Mouse (Mus musculus): ENCODE results near the gene Emilin3. TPM values are rescaled to one million over a fixed set of nuclear protein-coding genes. Genes with fewer than 3 reads are reported as not detected.

The Emilin3 gene
- total RNA-seq, 2 experiments from 2014 or later, result 0.20 to 0.23 TPM

DNA sequence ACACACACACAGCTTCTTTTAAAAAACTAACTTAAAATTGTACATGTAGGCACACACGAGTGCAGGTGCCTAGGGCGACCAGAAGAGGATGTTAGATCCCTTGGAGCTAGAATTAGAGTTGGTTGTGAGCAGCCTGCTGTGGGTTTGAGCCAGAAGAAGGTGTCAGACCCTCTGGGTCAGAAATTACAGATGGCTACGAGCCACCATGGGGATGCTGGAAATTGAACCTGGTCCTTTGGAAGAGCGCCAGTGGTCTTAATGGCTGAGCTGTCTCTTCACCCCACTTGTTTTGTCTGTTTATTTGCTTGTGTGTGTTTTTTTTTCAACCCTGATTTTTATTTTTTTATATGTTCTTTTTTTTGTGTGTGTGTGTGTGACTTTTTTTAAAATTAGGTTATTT is 22.3 kb upstream of the Emilin3 start:
- H3K27ac ChIP-seq, result no peak overlapping the region
- intact Hi-C loops (cut with DNase I), result no loop called here
- DNase-seq, result no peak
- no peak for TF ChIP-seq CTCF (IDR thresholded peaks at IDR 0.05)
- no peak overlapping the region for H3K4me3 ChIP-seq

DNA sequence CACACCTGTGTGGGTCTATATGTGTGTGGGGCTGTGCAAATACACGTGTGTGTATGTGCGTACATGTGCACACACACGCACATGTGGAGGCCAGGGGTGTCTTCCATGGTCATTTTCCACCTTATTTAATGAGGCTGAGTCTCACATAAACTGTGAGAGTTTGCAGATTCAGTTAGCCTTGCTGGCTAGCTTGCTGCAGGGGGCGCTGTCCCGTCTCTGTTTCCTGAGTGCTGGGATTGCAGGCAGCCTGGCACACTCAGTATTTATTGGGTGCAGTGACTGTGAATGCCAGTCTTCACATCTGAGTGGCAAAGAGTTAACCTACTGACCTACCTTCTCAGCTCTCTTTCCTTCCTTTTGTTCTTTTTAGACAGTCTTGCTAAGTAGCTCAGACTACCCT is 21.8 kb upstream of the Emilin3 start:
- intact Hi-C loops (cut with DNase I), result no loop called here
- Histone ChIP-seq H3K27ac (no peak overlapping the region), H3K4me3 (no peak overlapping the region)
- DNase-seq, result no peak
- peak; percentile 8; the same call in 1 of the 2 replicates for TF ChIP-seq CTCF (IDR thresholded peaks at IDR 0.05)

DNA sequence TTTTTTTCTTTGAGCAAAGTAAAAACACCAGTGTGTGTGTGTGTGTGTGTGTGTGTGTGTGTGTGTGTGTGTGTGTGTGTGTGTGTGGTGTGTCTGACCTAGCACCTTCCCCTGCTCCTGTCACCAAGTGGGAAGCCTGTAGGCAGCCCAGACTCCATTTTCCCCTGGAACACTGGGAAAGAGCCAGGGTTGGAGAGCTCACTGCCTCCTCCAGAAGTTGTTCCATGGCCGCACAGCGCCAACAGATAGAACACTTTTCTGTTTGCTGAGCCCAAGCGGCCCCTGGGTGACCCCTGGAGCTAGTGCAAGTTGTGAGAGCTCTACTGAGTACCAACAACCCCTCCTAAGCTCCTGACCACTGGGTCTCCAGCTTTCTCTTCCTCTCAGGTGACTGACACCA is 20.9 kb upstream of the Emilin3 start:
- H3K27ac ChIP-seq, result no peak overlapping the region
- no peak for TF ChIP-seq CTCF (IDR thresholded peaks at IDR 0.05)
- DNase-seq, result peak; percentile 51
- H3K4me3 ChIP-seq, result no peak overlapping the region
- intact Hi-C loops (cut with DNase I), result no loop called here

DNA sequence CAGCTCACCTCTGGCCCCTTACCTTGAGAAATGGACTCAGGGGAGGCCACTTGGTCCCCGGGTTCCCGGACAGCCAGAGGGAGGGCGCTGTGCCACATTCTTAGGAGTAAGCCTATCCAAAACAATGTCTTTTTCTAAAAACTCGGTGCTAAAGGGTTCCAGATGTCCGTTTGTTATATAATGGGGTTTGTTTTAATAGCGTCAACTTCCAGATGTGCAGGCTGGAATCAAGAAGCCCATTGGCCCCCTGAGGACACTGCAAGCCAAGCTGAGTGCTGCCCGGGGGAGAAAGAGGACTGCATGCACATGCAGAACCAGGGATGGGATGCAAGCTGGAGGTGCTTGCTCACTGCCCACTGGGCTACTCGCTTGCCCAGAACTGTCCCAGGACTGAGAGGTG is 20.2 kb upstream of the Emilin3 start:
- DNase-seq, result peak; percentile 69
- Histone ChIP-seq H3K27ac (no peak overlapping the region), H3K4me3 (no peak overlapping the region)
- intact Hi-C loops (cut with DNase I), result no loop called here
- TF ChIP-seq CTCF (IDR thresholded peaks at IDR 0.05), result no peak

DNA sequence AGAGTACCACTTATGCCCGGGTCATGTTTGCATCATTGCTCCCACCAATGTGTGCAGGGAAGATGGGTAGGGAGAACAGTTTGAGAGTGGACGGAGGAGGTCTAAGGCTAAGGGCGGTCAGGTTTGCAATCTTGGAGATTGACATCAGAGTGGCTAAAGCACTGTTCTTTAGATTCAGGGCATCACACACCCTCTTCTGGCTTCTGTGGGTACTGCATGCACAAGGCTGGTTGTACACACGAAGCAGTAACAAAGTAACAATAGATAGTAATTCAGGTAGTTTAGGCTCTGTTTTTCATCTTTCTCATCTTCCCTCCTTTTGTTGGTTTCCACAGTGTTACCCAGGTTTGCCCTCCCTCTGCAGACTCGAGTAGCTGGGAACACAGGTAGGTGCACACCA is 19.2 kb upstream of the Emilin3 start:
- Histone ChIP-seq H3K4me3 (no peak overlapping the region), H3K27ac (no peak overlapping the region)
- intact Hi-C loops (cut with DNase I), result no loop called here
- no peak for DNase-seq
- peak; percentile 11; the same call in 1 of the 2 replicates for TF ChIP-seq CTCF (IDR thresholded peaks at IDR 0.05)

DNA sequence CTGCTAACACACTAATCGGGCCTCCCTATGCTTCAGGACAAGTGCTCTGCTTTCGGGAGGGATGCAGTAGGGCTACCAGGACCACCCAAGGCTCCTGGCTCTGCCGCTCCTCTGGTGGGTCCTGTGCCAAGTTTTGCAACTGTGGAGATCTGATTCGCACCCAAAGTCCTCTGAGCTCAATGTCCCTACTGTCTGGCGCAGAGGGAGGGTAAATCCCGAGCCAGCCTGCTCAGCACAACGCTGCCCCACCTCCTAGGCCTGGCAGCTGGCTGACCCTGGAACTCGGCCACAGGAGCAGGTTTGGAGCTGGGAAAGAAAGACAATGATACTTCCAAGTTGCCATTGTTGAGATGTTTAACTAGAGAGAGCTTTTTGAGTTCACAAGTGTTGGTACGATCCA is 13.1 kb upstream of the Emilin3 start:
- no peak for TF ChIP-seq CTCF (IDR thresholded peaks at IDR 0.05)
- Histone ChIP-seq H3K27ac (peak overlapping the region; percentile 46; the same call in 1 of the 2 replicates), H3K4me3 (no peak overlapping the region)
- intact Hi-C loops (cut with DNase I), result no loop called here
- DNase-seq, result peak; percentile 67

DNA sequence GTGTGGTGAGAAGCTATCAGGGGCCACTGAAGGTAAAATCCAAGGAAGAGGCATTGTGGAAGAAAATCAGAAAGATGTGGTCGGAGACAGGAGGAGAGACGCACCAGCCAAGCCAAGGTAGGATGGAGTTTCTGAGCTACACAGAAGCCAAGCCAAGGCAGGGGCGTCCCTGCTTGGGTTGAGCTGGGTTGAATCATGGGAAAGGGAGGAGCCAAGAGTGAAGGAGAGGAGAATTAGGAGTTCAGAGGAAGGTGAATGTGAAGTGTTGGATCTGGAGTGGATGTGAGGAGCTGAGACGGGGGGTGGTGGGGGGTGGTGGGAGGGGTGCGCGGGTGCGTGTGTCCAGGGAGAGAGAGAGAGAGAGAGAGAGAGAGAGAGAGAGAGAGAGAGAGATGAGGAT is 9.2 kb upstream of the Emilin3 start:
- TF ChIP-seq CTCF (IDR thresholded peaks at IDR 0.05), result no peak
- no peak overlapping the region for H3K27ac ChIP-seq
- DNase-seq, result no peak
- intact Hi-C loops (cut with DNase I), result no loop called here
- H3K4me3 ChIP-seq, result no peak overlapping the region

DNA sequence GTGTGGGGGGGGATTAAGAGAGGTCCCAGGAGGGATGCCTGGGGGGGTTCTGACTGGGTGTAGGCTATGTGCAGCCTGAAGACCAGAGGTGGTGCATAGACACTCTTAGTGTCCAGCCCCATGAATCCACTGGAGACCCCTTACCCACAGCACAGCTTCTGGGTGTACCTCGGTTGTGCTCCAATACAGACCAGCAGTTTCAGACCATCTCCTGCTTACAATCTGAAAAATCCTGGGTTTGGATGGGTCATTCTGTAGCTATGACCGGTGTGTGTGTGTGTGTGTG is 6.7 kb upstream of the Emilin3 start:
- H3K27ac ChIP-seq, result no peak overlapping the region
- no peak for DNase-seq
- H3K4me3 ChIP-seq, result no peak overlapping the region
- intact Hi-C loops (cut with DNase I), result no loop called here
- TF ChIP-seq CTCF (IDR thresholded peaks at IDR 0.05), result no peak

DNA sequence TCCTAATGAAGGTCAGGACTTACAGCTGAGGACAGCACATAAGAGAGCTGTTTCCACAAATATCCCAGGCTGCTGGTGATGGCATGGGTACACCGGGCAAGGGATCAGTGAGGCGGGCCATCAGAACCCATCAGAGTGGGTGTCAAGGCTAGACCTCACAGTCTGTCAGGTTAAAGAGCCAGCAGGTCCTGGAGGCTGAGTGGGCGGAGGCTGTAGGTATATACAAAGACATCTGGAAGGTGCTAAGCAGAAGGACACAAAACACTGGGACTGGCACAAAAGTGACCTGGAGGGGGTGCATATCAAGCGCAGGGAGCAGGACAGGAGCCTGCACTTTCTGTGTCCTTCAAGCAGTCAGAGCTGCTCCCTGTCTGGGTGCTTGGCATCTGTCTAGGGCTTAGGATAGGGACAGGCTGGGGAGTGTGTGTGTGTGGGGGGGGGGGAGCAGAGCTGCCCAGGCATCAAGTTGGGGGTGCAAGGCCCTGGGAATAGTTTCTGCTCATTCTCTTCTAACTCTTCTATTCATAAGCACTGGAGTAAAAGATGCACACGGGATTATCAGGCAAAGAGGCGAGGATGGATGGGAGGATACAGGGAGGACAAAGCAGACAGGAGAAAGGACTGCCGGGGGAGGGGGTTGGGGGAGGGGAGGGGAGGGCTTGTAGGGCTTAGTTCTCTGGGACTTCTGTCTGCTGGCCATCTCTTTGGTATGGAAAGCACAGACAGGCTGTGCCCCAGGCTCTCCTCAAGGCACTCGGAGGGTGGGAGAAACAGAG is 6.2 kb upstream of the Emilin3 start:
- TF ChIP-seq CTCF (IDR thresholded peaks at IDR 0.05), result no peak
- Histone ChIP-seq H3K27ac (no peak overlapping the region), H3K4me3 (no peak overlapping the region)
- intact Hi-C loops (cut with DNase I), result no loop called here
- DNase-seq, result no peak

DNA sequence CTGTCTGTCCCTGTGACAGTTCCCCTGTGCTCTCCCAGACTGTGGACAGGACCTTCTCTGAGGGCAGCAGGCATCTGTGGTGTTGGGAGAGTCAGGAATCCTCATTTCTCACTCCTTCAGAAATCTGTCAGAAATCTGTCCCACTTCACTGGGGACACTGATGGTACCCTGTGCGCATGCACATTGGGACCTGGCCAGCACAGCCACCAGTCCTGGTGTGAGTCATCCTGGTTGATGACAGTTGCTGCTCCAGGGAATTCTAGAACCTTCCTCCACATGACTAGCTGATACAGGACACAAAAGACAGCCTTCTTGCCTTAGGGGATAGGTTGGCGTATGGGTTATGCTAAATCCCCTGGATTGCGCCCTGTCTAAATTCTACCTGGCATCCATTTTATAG is 5.2 kb upstream of the Emilin3 start:
- no peak overlapping the region for H3K27ac ChIP-seq
- intact Hi-C loops (cut with DNase I), result no loop called here
- DNase-seq, result no peak
- no peak overlapping the region for H3K4me3 ChIP-seq
- TF ChIP-seq CTCF (IDR thresholded peaks at IDR 0.05), result no peak

DNA sequence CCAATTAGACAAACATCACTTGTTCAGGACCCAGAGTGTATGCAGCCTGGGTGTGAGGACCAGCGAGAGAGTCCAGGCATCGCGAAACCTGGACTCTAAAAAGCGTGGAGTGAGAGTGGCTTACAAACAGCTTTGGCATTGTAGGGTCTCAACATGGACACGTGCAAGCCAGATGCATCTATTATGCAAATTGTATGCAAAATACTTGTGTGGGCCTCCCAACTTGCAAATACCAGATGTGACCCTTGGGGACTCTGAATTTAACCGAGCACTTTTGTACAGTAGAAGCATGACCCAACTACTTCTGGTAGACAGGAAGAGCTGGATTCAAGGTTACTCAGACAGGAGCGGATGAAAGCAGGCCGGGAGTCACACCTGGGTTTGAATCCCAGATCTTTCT is 4.6 kb upstream of the Emilin3 start:
- no peak for DNase-seq
- intact Hi-C loops (cut with DNase I), result no loop called here
- no peak for TF ChIP-seq CTCF (IDR thresholded peaks at IDR 0.05)
- Histone ChIP-seq H3K4me3 (no peak overlapping the region), H3K27ac (no peak overlapping the region)

DNA sequence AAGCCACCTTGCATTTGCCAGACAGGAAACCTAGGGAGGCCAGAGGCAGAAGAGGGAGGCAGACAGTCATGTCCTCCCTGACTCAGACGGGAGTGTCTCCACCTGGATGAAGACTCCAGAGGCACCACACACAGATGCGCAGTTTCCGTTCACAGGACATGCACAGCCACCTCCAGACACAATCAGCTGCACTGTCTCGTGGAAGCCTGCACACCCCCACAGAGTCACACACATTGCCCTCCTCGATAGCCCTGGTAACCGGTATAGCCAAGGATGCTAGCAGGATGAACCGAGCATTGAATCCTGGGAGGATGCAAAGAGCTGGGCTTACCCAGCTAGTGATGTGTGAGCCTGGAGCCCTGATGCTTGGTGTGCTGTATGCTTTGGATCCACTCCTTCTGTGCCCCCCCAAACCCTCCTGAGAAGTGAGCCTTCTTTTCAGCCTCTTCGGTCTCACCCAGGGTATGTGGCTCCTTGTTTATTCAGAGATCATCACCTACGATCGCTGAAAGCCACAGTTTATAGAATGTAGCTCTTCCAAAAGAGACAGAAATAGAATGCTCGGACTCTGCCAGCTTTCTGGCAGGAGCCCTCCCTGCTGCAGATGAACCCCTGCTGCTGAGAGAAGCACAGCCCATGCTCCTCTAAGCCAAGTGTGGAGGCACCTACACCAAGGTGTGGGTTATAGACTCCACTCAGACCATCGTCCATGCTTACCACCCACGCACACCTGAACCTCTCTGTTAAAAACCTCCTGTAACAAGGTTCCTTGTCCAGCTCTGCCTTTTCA is 3.9 kb upstream of the Emilin3 start:
- no peak for DNase-seq
- TF ChIP-seq CTCF (IDR thresholded peaks at IDR 0.05), result no peak
- no peak overlapping the region for H3K27ac ChIP-seq
- intact Hi-C loops (cut with DNase I), result no loop called here
- no peak overlapping the region for H3K4me3 ChIP-seq

DNA sequence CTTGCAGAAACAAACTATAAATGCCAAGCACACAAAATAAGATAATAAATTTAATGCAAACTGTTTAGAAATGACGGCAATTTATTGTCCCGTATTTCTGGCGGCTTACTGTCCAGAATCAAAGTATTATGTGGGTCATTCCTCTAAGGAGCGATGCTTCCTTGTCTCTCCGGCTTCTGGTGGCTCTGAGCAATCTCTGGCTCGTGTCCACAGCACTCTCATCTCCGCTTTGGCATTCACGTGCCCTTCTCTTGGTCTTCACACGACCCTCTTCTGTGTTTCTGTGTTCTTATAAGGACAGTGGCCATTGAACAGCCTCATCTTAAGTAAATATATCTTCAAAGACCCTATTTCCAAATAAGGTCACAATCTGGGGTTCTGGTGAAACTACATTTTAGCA is 2.5 kb upstream of the Emilin3 start:
- intact Hi-C loops (cut with DNase I), result no loop called here
- TF ChIP-seq CTCF (IDR thresholded peaks at IDR 0.05), result no peak
- Histone ChIP-seq H3K4me3 (no peak overlapping the region), H3K27ac (no peak overlapping the region)
- DNase-seq, result no peak

Data from gastrocnemius, adult 2 months (tissue).